Mouse (Mus musculus) intestine, embryonic 14.5 days (tissue): ENCODE measurements around the gene Rcc1. TPM values are rescaled to one million over a fixed set of nuclear protein-coding genes. Genes with fewer than 3 reads are reported as not detected.

Experiments
- ATAC-seq: fragments of 200-750 bp; cut with Nextera tagmentation; replicated peaks from 2 replicates; pipeline ENCODE4 v1.8.0; 2017; ENCODE audit warnings: low read depth, moderate number of reproducible peaks, moderate TSS enrichment, moderate library complexity; ENCODE audit not compliant: low FRiP score, low TSS enrichment
- DNase-seq: peaks from one replicate; pipeline ENCODE4 v3.0.0-alpha.2; 2018; ENCODE audit warnings: low spot score
- H3K27ac ChIP-seq: fragments of 300-500 bp; sonication (generic); 2 replicates; pipeline ENCODE4 v1.5.1; 2014; ENCODE audit warnings: low read depth, mild to moderate bottlenecking, control low read depth
- H3K27me3 ChIP-seq: fragments of 300-500 bp; sonication (generic); replicated peaks from 2 replicates; pipeline ENCODE4 v1.6.1; 2014; ENCODE audit warnings: low read length, control low read depth; ENCODE audit not compliant: control insufficient read depth, insufficient read depth
- H3K36me3 ChIP-seq: fragments of 300-500 bp; sonication (generic); 2 replicates; pipeline ENCODE4 v1.6.1; 2014; ENCODE audit warnings: low read length, control low read depth; ENCODE audit not compliant: control insufficient read depth, insufficient read depth
- H3K4me1 ChIP-seq: fragments of 300-500 bp; sonication (generic); replicated peaks from 2 replicates; pipeline ENCODE4 v1.6.1; 2014; ENCODE audit warnings: low read length, control low read depth, mixed read lengths; ENCODE audit not compliant: control insufficient read depth, insufficient read depth
- H3K4me2 ChIP-seq: fragments of 300-500 bp; sonication (generic); 2 replicates; pipeline ENCODE4 v1.6.1; 2014; ENCODE audit warnings: low read length
- H3K4me3 ChIP-seq: fragments of 300-500 bp; sonication (generic); 2 replicates; pipeline ENCODE4 v1.5.1; 2014; ENCODE audit warnings: low read depth, low read length, control low read depth, mixed read lengths
- H3K9ac ChIP-seq: fragments of 300-500 bp; sonication (generic); 2 replicates; pipeline ENCODE4 v1.6.1; 2014; ENCODE audit warnings: mild to moderate bottlenecking, low read length
- H3K9me3 ChIP-seq: fragments of 300-500 bp; sonication (generic); 2 replicates; pipeline ENCODE4 v1.6.1; 2016; ENCODE audit warnings: low read length, control low read depth; ENCODE audit not compliant: control insufficient read depth
- WGBS: fragments of 180-500 bp; shearing (Covaris S2); extraction: QIAGEN DNeasy Blood & Tissue Kit; methylation state at CpG from one replicate; pipeline ENCODE4 v1.1.7; 2014; 5-methylcytosine and 5-hydroxymethylcytosine counted together
- polyA plus RNA-seq: library from polyadenylated mRNA; unstranded; fragments of >200 nt; fragmentation: Nextera tagmentation; extraction: Ambion mirVana; gene quantifications from 2 replicates; pipeline ENCODE4 v1.2.1, GENCODE M21; 2014

The Rcc1 gene
- polyA plus RNA-seq, 1 experiment from 2014 or later: 65.7 TPM

GRCm38 (mm10) chr4:132387617-132388016 lies 34.2 kb upstream of the Rcc1 start:
- Histone ChIP-seq H3K27ac (no peak overlapping the region), H3K4me1 (peaks cover 7% of the 10 kb centered on the region; the same call in 1 of the 2 replicates), H3K9ac (no peak overlapping the region), H3K4me2 (no peak overlapping the region), H3K27me3 (no peaks in the 10 kb centered on the region), H3K4me3 (no peak overlapping the region), H3K36me3 (peaks cover 28% of the 10 kb centered on the region), H3K9me3 (no peaks in the 10 kb centered on the region)
- DNase-seq (no peak), ATAC-seq (no peak)
- WGBS: 73% methylated on average over 5 of the region's 5 CpGs

- Histone ChIP-seq H3K27me3 (no peaks in the 10 kb centered on the region), H3K4me3 (no peak overlapping the region), H3K9me3 (no peaks in the 10 kb centered on the region), H3K36me3 (peaks cover 29% of the 10 kb centered on the region), H3K4me2 (no peak overlapping the region), H3K4me1 (peaks cover 7% of the 10 kb centered on the region; the same call in 1 of the 2 replicates), H3K27ac (no peak overlapping the region), H3K9ac (no peak overlapping the region)
- 89% methylated on average over 7 of the region's 7 CpGs for WGBS
- no peak for ATAC-seq
- no peak for DNase-seq
Observed at GRCm38 (mm10) chr4:132386846-132387245, 33.4 kb upstream of the Rcc1 start.

GRCm38 (mm10) chr4:132385771-132386410 lies 32.5 kb upstream of the Rcc1 start:
- no peak overlapping the region for H3K4me3 ChIP-seq
- DNase-seq: no peak
- WGBS: 82% methylated on average over 8 of the region's 8 CpGs
- no peak for ATAC-seq
- no peaks in the 10 kb centered on the region for H3K27me3 ChIP-seq
- peaks cover 7% of the 10 kb centered on the region; the same call in 1 of the 2 replicates for H3K4me1 ChIP-seq
- no peak overlapping the region for H3K27ac ChIP-seq
- H3K9ac ChIP-seq: no peak overlapping the region
- H3K36me3 ChIP-seq: peaks cover 29% of the 10 kb centered on the region
- no peaks in the 10 kb centered on the region for H3K9me3 ChIP-seq
- H3K4me2 ChIP-seq: no peak overlapping the region

- Histone ChIP-seq H3K9me3 (no peaks in the 10 kb centered on the region), H3K9ac (no peak overlapping the region), H3K4me2 (no peak overlapping the region), H3K4me3 (no peak overlapping the region), H3K4me1 (0 out of 2 replicates have a peak, but pooled peaks cover 3% of the 10 kb centered on the region), H3K27me3 (no peaks in the 10 kb centered on the region), H3K27ac (no peak overlapping the region), H3K36me3 (peaks cover 29% of the 10 kb centered on the region)
- ATAC-seq (no peak), DNase-seq (no peak)
- 83% methylated on average over 3 of the region's 3 CpGs for WGBS
Observed at GRCm38 (mm10) chr4:132383455-132383854, 30.1 kb upstream of the Rcc1 start.

GRCm38 (mm10) chr4:132382296-132382695 lies 28.9 kb upstream of the Rcc1 start:
- Histone ChIP-seq H3K36me3 (peaks cover 40% of the 10 kb centered on the region), H3K4me3 (no peak overlapping the region), H3K4me1 (no peaks in the 10 kb centered on the region), H3K9me3 (no peaks in the 10 kb centered on the region), H3K4me2 (no peak overlapping the region), H3K9ac (no peak overlapping the region), H3K27me3 (no peaks in the 10 kb centered on the region), H3K27ac (no peak overlapping the region)
- WGBS: 82% methylated on average over 4 of the region's 4 CpGs
- ATAC-seq: no peak
- DNase-seq: no peak

GRCm38 (mm10) chr4:132380965-132381616 lies 27.7 kb upstream of the Rcc1 start:
- H3K9ac ChIP-seq: no peak overlapping the region
- no peak overlapping the region for H3K4me2 ChIP-seq
- no peaks in the 10 kb centered on the region for H3K4me1 ChIP-seq
- WGBS: 83% methylated on average over 2 of the region's 2 CpGs
- H3K27me3 ChIP-seq: no peaks in the 10 kb centered on the region
- no peak overlapping the region for H3K4me3 ChIP-seq
- no peak overlapping the region for H3K27ac ChIP-seq
- peaks cover 43% of the 10 kb centered on the region for H3K36me3 ChIP-seq
- no peak for DNase-seq
- no peaks in the 10 kb centered on the region for H3K9me3 ChIP-seq
- no peak for ATAC-seq

GRCm38 (mm10) chr4:132373820-132374219 lies 20.4 kb upstream of the Rcc1 start:
- H3K9me3 ChIP-seq: no peaks in the 10 kb centered on the region
- ATAC-seq (no peak), DNase-seq (no peak)
- no peak overlapping the region for H3K4me2 ChIP-seq
- no peaks in the 10 kb centered on the region for H3K27me3 ChIP-seq
- no peaks in the 10 kb centered on the region for H3K4me1 ChIP-seq
- H3K36me3 ChIP-seq: peaks cover 76% of the 10 kb centered on the region
- H3K4me3 ChIP-seq: no peak overlapping the region
- H3K9ac ChIP-seq: no peak overlapping the region
- H3K27ac ChIP-seq: no peak overlapping the region
- 97% methylated on average over 1 of the region's 1 CpGs for WGBS

GRCm38 (mm10) chr4:132369953-132370750 lies 16.7 kb upstream of the Rcc1 start:
- H3K36me3 ChIP-seq: peaks cover 83% of the 10 kb centered on the region

More at GRCm38 (mm10) chr4:132369953-132370750, 16.7 kb upstream of the Rcc1 start:
- no peak overlapping the region for H3K27ac ChIP-seq
- no peak for DNase-seq
- H3K4me3 ChIP-seq: no peak overlapping the region
- ATAC-seq: no peak
- H3K9me3 ChIP-seq: no peaks in the 10 kb centered on the region
- H3K4me2 ChIP-seq: no peak overlapping the region
- no peaks in the 10 kb centered on the region for H3K4me1 ChIP-seq
- 85% methylated on average over 8 of the region's 8 CpGs for WGBS
- H3K9ac ChIP-seq: no peak overlapping the region
- H3K27me3 ChIP-seq: no peaks in the 10 kb centered on the region
